Mouse (Mus musculus) testis, postnatal 14 days (tissue): ENCODE measurements around the gene Tas1r2.
A peak's percentile ranks its signal among the peaks of the same experiment; 100 is the strongest.

Source experiments
- DNase-seq: peaks from one replicate; pipeline ENCODE4 v3.0.0; 2021; ENCODE audit warnings: low spot score

The Tas1r2 gene

GRCm38 (mm10) chr4:139639801-139640200, 13.5 kb upstream of the Tas1r2 start:
- no peak for DNase-seq

- DNase-seq = no peak
Measured at GRCm38 (mm10) chr4:139640333-139640732, 13.0 kb upstream of the Tas1r2 start.

- DNase-seq = no peak
Measured at GRCm38 (mm10) chr4:139640775-139641174, 12.6 kb upstream of the Tas1r2 start.

- no peak for DNase-seq
Measured at GRCm38 (mm10) chr4:139641829-139642425, 11.4 kb upstream of the Tas1r2 start.

- peak; percentile 38 for DNase-seq
Measured at GRCm38 (mm10) chr4:139643972-139644371, 9.4 kb upstream of the Tas1r2 start.

GRCm38 (mm10) chr4:139646916-139647315, 6.4 kb upstream of the Tas1r2 start:
- DNase-seq = no peak

GRCm38 (mm10) chr4:139650086-139650743, 3.1 kb upstream of the Tas1r2 start:
- no peak for DNase-seq

- no peak for DNase-seq
Measured at GRCm38 (mm10) chr4:139650907-139651306, 2.4 kb upstream of the Tas1r2 start.

- no peak for DNase-seq
Measured at GRCm38 (mm10) chr4:139661897-139662296, 8.6 kb downstream of the Tas1r2 start.

GRCm38 (mm10) chr4:139667632-139668031, 14.3 kb downstream of the Tas1r2 start:
- DNase-seq = no peak

- peak; percentile 36 for DNase-seq
Measured at GRCm38 (mm10) chr4:139669847-139670246, 16.5 kb downstream of the Tas1r2 start.

GRCm38 (mm10) chr4:139675696-139676095, 22.4 kb downstream of the Tas1r2 start:
- no peak for DNase-seq

GRCm38 (mm10) chr4:139683728-139684638, 30.6 kb downstream of the Tas1r2 start:
- DNase-seq = peak; percentile 75

GRCm38 (mm10) chr4:139684639-139685017, 31.3 kb downstream of the Tas1r2 start:
- DNase-seq = peak; percentile 27

- no peak for DNase-seq
Measured at GRCm38 (mm10) chr4:139688058-139688457, 34.7 kb downstream of the Tas1r2 start.

GRCm38 (mm10) chr4:139689627-139690269, 36.4 kb downstream of the Tas1r2 start:
- DNase-seq = no peak

GRCm38 (mm10) chr4:139693315-139693714, 40.0 kb downstream of the Tas1r2 start:
- DNase-seq = no peak

- DNase-seq = no peak
Measured at GRCm38 (mm10) chr4:139697755-139698154, 44.4 kb downstream of the Tas1r2 start.

GRCm38 (mm10) chr4:139698602-139699001, 45.3 kb downstream of the Tas1r2 start:
- no peak for DNase-seq

- DNase-seq = no peak
Measured at GRCm38 (mm10) chr4:139702914-139703313, 49.6 kb downstream of the Tas1r2 start.

- peak; percentile 27 for DNase-seq
Measured at GRCm38 (mm10) chr4:139703468-139703867, 50.1 kb downstream of the Tas1r2 start.

GRCm38 (mm10) chr4:139705986-139706385, 52.6 kb downstream of the Tas1r2 start:
- no peak for DNase-seq
